Mouse (Mus musculus): ENCODE measurements at regions not wholly inside any gene's neighbourhood (a gene's known extent, or its start where the extent isn't known, plus 50 kb on each side); places are given as distances from the start of the nearest gene placed in this dataset.

DNA sequence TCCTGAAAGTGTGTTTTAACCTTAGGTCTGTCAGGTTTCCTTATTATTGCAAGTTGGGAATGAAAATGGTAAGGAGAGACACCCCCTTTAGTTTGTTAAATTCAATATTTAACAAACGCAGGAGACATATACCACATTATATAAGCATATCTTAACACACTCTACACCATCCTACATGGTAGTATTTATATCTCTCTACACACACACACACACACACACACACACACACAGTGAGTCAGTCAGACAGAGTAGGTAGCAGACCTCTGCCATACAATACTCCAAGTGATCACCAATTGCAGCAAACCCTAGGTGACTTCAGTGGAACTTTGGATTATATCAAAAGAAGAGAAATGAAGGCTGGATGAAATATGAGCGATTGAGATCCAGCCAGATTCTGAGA lies 468.2 kb upstream of the Id2 start:
- TF ChIP-seq CTCF (conservative IDR thresholded peaks at IDR 0.05 in 1 of 2, IDR thresholded peaks at IDR 0.05 in 1 of 2; ENCODE audit: low read depth in 2 of 2, low read length in 2 of 2) (no peak), ETS1 (conservative IDR thresholded peaks at IDR 0.05; ENCODE audit: low read depth, low read length) (no peak)
